Mouse (Mus musculus): Measurements from ENCODE around the gene Ccl20.

Ccl20 gene

GRCm38 (mm10) chr1:83116447-83117137 is at the start of gene Ccl20:
Gene Ccl20 (plus strand): TSS chr1:83116766.
- no peak for DNase-seq (ENCODE audit: low spot score in 2 of 2)

GRCm38 (mm10) chr1:83067205-83067604 is 49.4 kb upstream of the Ccl20 start:
- no peak for DNase-seq (ENCODE audit: low spot score in 2 of 2)

GRCm38 (mm10) chr1:83075526-83076189 is 40.9 kb upstream of the Ccl20 start:
- DNase-seq (ENCODE audit: low spot score in 2 of 2) = no peak

- peak in 1 of 2 experiments; percentile 34 for DNase-seq (ENCODE audit: low spot score in 2 of 2)
These were observed 40.2 kb upstream of the Ccl20 start for GRCm38 (mm10) chr1:83076190-83076917.

- DNase-seq (ENCODE audit: low spot score in 2 of 2) = no peak
These were observed 39.5 kb upstream of the Ccl20 start for GRCm38 (mm10) chr1:83077016-83077415.

GRCm38 (mm10) chr1:83084790-83085189 is 31.8 kb upstream of the Ccl20 start:
- DNase-seq (ENCODE audit: low spot score in 2 of 2) = no peak

GRCm38 (mm10) chr1:83091268-83091667 is 25.3 kb upstream of the Ccl20 start:
- DNase-seq (ENCODE audit: low spot score in 2 of 2) = no peak

GRCm38 (mm10) chr1:83096935-83097334 is 19.6 kb upstream of the Ccl20 start:
- DNase-seq (ENCODE audit: low spot score in 2 of 2) = no peak

- no peak for DNase-seq (ENCODE audit: low spot score in 2 of 2)
These were observed 17.4 kb upstream of the Ccl20 start for GRCm38 (mm10) chr1:83099160-83099559.

GRCm38 (mm10) chr1:83099580-83100137 is 16.9 kb upstream of the Ccl20 start:
- no peak for DNase-seq (ENCODE audit: low spot score in 2 of 2)

GRCm38 (mm10) chr1:83101891-83102290 is 14.7 kb upstream of the Ccl20 start:
- DNase-seq (ENCODE audit: low spot score in 2 of 2) = no peak

- DNase-seq (ENCODE audit: low spot score in 2 of 2) = no peak
These were observed 11.1 kb upstream of the Ccl20 start for GRCm38 (mm10) chr1:83105464-83105863.

GRCm38 (mm10) chr1:83107410-83107978 is 9.1 kb upstream of the Ccl20 start:
- DNase-seq (ENCODE audit: low spot score in 2 of 2) = no peak

- DNase-seq (ENCODE audit: low spot score in 2 of 2) = no peak
These were observed 5.6 kb upstream of the Ccl20 start for GRCm38 (mm10) chr1:83110992-83111391.

GRCm38 (mm10) chr1:83111726-83112125 is 4.8 kb upstream of the Ccl20 start:
- no peak for DNase-seq (ENCODE audit: low spot score in 2 of 2)

- no peak for DNase-seq (ENCODE audit: low spot score in 2 of 2)
These were observed 651 bp downstream of the Ccl20 start for GRCm38 (mm10) chr1:83117217-83117616.

- DNase-seq (ENCODE audit: low spot score in 2 of 2) = peak in 1 of 2 experiments; percentile 7
These were observed 1.1 kb downstream of the Ccl20 start for GRCm38 (mm10) chr1:83117661-83118060.

GRCm38 (mm10) chr1:83119903-83120302 is 3.3 kb downstream of the Ccl20 start:
- DNase-seq (ENCODE audit: low spot score in 2 of 2) = no peak

GRCm38 (mm10) chr1:83120312-83120711 is 3.7 kb downstream of the Ccl20 start:
- no peak for DNase-seq (ENCODE audit: low spot score in 2 of 2)

- no peak for DNase-seq (ENCODE audit: low spot score in 2 of 2)
These were observed 6.6 kb downstream of the Ccl20 start for GRCm38 (mm10) chr1:83123201-83123600.

GRCm38 (mm10) chr1:83135829-83136228 is 19.3 kb downstream of the Ccl20 start:
- no peak for DNase-seq (ENCODE audit: low spot score in 2 of 2)

- no peak for DNase-seq (ENCODE audit: low spot score in 2 of 2)
These were observed 21.3 kb downstream of the Ccl20 start for GRCm38 (mm10) chr1:83137847-83138246.

Data from frontal cortex, postnatal 10 days (tissue).